Mouse (Mus musculus): ENCODE results near the gene Nwd1. TPM values are rescaled to one million over a fixed set of nuclear protein-coding genes. Genes with fewer than 3 reads are reported as not detected.

Nwd1 gene
- total RNA-seq, 4 experiments from 2014 or later: 36.7 to 41.7 (median 39.7) TPM

DNA sequence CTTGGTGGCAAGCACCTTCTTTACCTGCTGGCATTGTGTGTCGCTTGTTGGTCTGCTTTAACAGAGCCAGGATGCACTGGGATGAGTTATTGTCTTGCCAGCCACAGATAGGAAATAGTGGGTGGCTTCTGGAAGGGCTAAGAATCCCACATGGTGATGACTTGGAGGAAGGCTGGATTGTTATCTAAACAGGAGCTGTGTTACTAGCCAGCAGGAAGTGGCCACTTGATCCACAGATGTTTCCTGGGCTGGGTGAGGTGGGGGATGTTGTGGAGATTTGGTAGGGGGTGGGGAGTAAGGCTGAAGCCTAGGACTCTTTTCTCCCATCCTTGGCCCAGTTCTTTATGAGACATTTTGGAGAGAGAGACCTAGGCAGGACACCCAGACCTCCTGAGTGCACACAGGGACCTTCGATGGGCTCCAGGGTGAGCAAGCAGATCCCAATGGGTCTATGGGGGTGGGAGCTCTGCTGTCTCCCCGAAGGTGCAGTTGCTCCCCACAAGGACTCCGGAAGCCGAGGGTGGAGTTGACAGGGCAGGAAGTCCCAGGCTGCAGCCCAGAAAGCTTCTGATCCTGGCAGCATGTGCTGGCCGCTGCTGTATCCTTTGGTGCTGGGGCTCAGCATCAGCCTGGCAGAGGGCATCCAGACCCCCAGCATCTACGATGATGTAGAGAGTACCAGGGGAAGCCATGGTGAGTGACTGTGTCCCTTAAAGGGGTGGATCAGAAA is 115.0 kb downstream of the Nwd1 start, which contains the start of gene F2rl3:
Gene F2rl3, plus strand, starts transcription at position 559 of the 730 bp plus-strand sequence.
- DNase-seq (ENCODE audit: low spot score in 2 of 2): no peak

DNA sequence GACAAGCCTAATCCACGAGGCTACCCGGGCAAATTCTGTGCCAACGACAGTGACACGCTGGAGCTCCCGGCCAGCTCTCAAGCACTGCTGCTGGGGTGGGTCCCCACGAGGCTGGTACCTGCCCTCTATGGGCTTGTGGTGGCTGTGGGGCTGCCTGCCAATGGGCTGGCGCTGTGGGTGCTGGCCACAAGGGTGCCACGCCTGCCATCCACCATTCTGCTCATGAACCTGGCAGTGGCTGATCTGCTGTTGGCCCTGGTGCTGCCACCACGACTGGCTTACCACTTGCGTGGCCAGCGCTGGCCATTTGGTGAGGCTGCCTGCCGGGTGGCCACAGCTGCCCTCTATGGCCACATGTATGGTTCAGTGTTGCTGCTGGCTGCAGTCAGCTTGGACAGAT is 115.8 kb downstream of the Nwd1 start:
- DNase-seq (ENCODE audit: low spot score in 2 of 2): no peak

DNA sequence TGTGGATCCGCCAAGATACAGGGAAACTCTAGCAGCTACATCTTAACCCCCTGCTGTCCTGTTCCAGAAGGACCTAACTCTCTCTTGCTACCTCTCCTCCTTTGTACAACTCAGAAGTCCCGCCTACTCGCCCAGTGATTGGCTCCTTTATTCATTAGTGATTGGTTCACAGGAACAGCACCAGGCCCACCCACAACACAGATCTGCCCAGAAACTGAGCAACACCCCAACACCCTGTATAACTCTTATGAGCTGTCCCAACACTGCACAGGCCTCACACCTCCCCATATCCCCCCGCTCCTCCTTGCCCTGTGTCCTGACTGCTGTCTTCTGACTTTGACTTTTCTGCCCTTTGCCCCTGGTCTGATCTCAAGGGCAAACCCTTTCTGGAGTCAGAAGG is 119.2 kb downstream of the Nwd1 start:
- no peak for DNase-seq (ENCODE audit: low spot score in 2 of 2)

DNA sequence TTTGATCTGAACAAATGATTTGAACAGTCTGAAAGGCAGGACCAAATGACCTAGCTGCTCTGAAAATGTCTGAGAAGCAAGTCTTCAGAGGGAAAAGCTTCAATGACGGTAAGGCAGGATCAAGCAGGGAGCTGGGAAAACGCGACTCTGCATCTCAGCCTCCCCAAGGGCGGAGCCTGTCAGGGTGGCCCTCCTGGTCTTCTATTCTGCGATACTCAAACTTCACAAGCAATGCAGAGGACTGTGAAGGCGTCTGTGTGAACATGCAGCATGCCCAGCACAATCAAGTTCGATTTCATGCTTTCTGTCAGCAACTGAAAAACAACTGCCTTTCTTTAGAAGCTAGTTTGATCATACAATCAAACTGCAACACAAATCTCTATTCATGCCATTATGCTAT is 120.3 kb downstream of the Nwd1 start:
- no peak for DNase-seq (ENCODE audit: low spot score in 2 of 2)

Small RNA genes lying within 50 kb of the gene (microRNA-seq; reads per million reads assigned to microRNA genes)
- 0 reads per million in 2 experiments for gene Gm26237

Other genes starting within 250 kb of the Nwd1 start
- gene Eps15l1, start 225.3 kb upstream of the Nwd1 start, total RNA-seq (2022): 10 to 100 TPM; 67.1 to 72.9 (median 70.8) TPM
- 1 to 10 TPM; 1.1 to 2.1 (median 1.3) TPM for gene Calr3, start 202.8 kb upstream of the Nwd1 start, total RNA-seq (2022)
- 10 to 100 TPM; 11.1 to 16.3 (median 13.3) TPM for gene 1700030K09Rik, start 202.8 kb upstream of the Nwd1 start, total RNA-seq (2022)
- gene Cherp, start 171.5 kb upstream of the Nwd1 start, total RNA-seq (2022): 10 to 100 TPM; 63.2 to 75.2 (median 67.6) TPM
- gene Slc35e1, start 154.1 kb upstream of the Nwd1 start, total RNA-seq (2022): 10 to 100 TPM; 51.8 to 54.0 (median 52.8) TPM
- 10 to 100 TPM in 1 of 4 experiments, 1 to 10 TPM in 3; 8.8 to 10.7 (median 9.2) TPM for gene Med26, start 98.4 kb upstream of the Nwd1 start, total RNA-seq (2022)
- gene Smim7, start 75.6 kb upstream of the Nwd1 start, total RNA-seq (2022): 100 to 1,000 TPM; 107 to 130 (median 118) TPM
- 100 to 1,000 TPM in 3 of 4 experiments, 10 to 100 TPM in 1; 99.3 to 108 (median 103) TPM for gene Tmem38a, start 74.7 kb upstream of the Nwd1 start, total RNA-seq (2022)
- 100 to 1,000 TPM; 131 to 145 (median 136) TPM for gene Sin3b, start 76.6 kb downstream of the Nwd1 start, total RNA-seq (2022)
- gene F2rl3, start 115.2 kb downstream of the Nwd1 start, total RNA-seq (2022): under 1 TPM in 1 of 4 experiments, not detected in 3; 0.34 TPM